8 mouse cellular contexts compared by ENCODE assay signal in the genomic region with DNA sequence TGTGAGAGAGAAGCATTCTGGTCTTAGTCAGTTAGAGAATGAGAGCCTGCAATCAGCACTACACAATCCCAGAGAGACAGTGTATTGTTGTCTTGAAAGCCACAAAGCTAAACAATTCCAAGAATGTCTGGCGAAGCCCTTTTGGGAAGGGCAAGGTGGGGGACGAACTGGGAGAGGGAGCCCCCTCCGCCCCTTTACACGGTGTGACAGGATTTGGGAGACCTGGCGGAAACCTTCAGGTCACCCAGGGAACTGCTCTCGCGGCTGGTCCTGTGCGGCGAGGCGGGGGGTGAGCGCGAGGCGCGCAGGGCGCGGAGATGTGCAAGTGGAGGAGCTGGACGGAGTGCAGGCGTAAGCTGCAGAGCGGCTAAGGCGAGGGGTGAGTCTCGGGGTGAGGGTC. TPM values are rescaled to one million over a fixed set of nuclear protein-coding genes. Genes with fewer than 3 reads are reported as not detected.
A peak's percentile ranks its signal among the peaks of the same experiment; 100 is the strongest.
DNase-seq lines count a peak whose midpoint lies in the region; ATAC-seq lines count a peak whose summit lies in the region.

No protein-coding gene starts in this region.

- peak overlapping the region; percentile 98 for H3K4me2 ChIP-seq in intestine, embryonic 14.5 days (ENCODE audit: low read length)
- H3K4me2 ChIP-seq in liver, embryonic 13.5 days, result peak overlapping the region; percentile 66
- H3K4me2 ChIP-seq in neural tube, embryonic 14.5 days (ENCODE audit: low read depth, low read length), result peak overlapping the region; percentile 98

- peak overlapping the region; percentile 43 for H3K4me3 ChIP-seq in intestine, embryonic 14.5 days (ENCODE audit: low read depth, low read length)
- peak overlapping the region; percentile 47 for H3K4me3 ChIP-seq in liver, embryonic 13.5 days (replicated peaks)
- H3K4me3 ChIP-seq in neural tube, embryonic 14.5 days (ENCODE audit: low read depth, low read length), result peak overlapping the region; percentile 79

- H3K27me3 ChIP-seq in intestine, embryonic 14.5 days (replicated peaks; ENCODE audit: control insufficient read depth, insufficient read depth, low read length), result peaks cover 12% of the 10 kb centered on the region; the same call in 1 of the 2 replicates
- H3K27me3 ChIP-seq in liver, embryonic 13.5 days, result peaks cover 30% of the 10 kb centered on the region
- H3K27me3 ChIP-seq in neural tube, embryonic 14.5 days (ENCODE audit: control insufficient read depth, insufficient read depth, low read length), result peaks cover 11% of the 10 kb centered on the region

- DNase-seq in cerebellum, postnatal 10 days, result peak; percentile 55
- no peak for DNase-seq in cerebellum, adult 11-12 months
- peak; percentile 26 to 42 for DNase-seq in adrenal gland, postnatal 36 days
- peak; percentile 70 for DNase-seq in forelimb bud, embryonic 11.5 days (ENCODE audit: low read depth, low spot score)
- DNase-seq in intestine, embryonic 14.5 days (ENCODE audit: low spot score), result peak; percentile 75
- no peak for DNase-seq in liver, embryonic 13.5 days
- no peak for DNase-seq in T-cell, adult 2 months (ENCODE audit: low spot score)

- ATAC-seq in intestine, embryonic 14.5 days (replicated peaks; ENCODE audit: low FRiP score, low TSS enrichment, low read depth), result peak; percentile 85
- no peak for ATAC-seq in liver, embryonic 13.5 days (ENCODE audit: low read depth)
- ATAC-seq in neural tube, embryonic 14.5 days (ENCODE audit: low read depth), result peak; percentile 91

- H3K4me1 ChIP-seq in intestine, embryonic 14.5 days (replicated peaks; ENCODE audit: control insufficient read depth, insufficient read depth, low read length), result no peaks in the 10 kb centered on the region
- H3K4me1 ChIP-seq in liver, embryonic 13.5 days (replicated peaks), result no peaks in the 10 kb centered on the region
- H3K4me1 ChIP-seq in neural tube, embryonic 14.5 days (ENCODE audit: control insufficient read depth, insufficient read depth, low read length), result no peaks in the 10 kb centered on the region

- H3K9ac ChIP-seq in intestine, embryonic 14.5 days (ENCODE audit: low read length), result peak overlapping the region; percentile 36
- no peak overlapping the region for H3K9ac ChIP-seq in liver, embryonic 13.5 days
- H3K9ac ChIP-seq in neural tube, embryonic 14.5 days (replicated peaks; ENCODE audit: low read depth, low read length), result peak overlapping the region; percentile 53

- WGBS in intestine, embryonic 14.5 days, result 0% methylated on average over 21 of the region's 21 CpGs
- WGBS in liver, embryonic 13.5 days (ENCODE audit: insufficient replicate concordance), result 4% methylated on average over 15 of the region's 21 CpGs
- under 1% methylated on average over 17 of the region's 21 CpGs for WGBS in neural tube, embryonic 14.5 days

- H3K36me3 ChIP-seq in intestine, embryonic 14.5 days (ENCODE audit: control insufficient read depth, insufficient read depth, low read length), result no peaks in the 10 kb centered on the region
- H3K36me3 ChIP-seq in liver, embryonic 13.5 days, result no peaks in the 10 kb centered on the region
- H3K36me3 ChIP-seq in neural tube, embryonic 14.5 days (ENCODE audit: control insufficient read depth, insufficient read depth, low read length), result no peaks in the 10 kb centered on the region

- H3K9me3 ChIP-seq in intestine, embryonic 14.5 days (ENCODE audit: control insufficient read depth, low read length), result no peaks in the 10 kb centered on the region
- no peaks in the 10 kb centered on the region for H3K9me3 ChIP-seq in liver, embryonic 13.5 days (replicated peaks)
- no peaks in the 10 kb centered on the region for H3K9me3 ChIP-seq in neural tube, embryonic 14.5 days (ENCODE audit: control insufficient read depth, low read length)

- no peak overlapping the region for H3K27ac ChIP-seq in intestine, embryonic 14.5 days (ENCODE audit: low read depth)
- no peak overlapping the region for H3K27ac ChIP-seq in liver, embryonic 13.5 days
- H3K27ac ChIP-seq in neural tube, embryonic 14.5 days (ENCODE audit: low read depth, low read length), result no peak overlapping the region

RNA-seq across cellular contexts. Expression of a gene that starts 53.9 kb away (rescaled TPM):
- total RNA-seq in adrenal gland, postnatal 36 days (2021), result 10 to 100 TPM; 21.7 to 41.1 TPM
- 1.2 TPM in 2 replicates for polyA plus RNA-seq in intestine, embryonic 14.5 days (2014; fragmentation: Nextera tagmentation; extraction: Ambion mirVana)
- polyA plus RNA-seq in liver, embryonic 13.5 days (2015; fragmentation: Nextera tagmentation; extraction: Ambion mirVana), result 0.19 and 0.22 TPM in 2 replicates
- 5.6 and 6.7 TPM in 2 replicates for polyA plus RNA-seq in neural tube, embryonic 14.5 days (2014; fragmentation: Nextera tagmentation; extraction: Ambion mirVana)

Comparison
In these comparisons a context has a peak if more than half of its experiments do, and no peak if none do; other contexts are left out.
1. DNase-seq: peak in cerebellum, postnatal 10 days (2 of 2), adrenal gland, postnatal 36 days (2 of 2), forelimb bud, embryonic 11.5 days (single experiment) and intestine, embryonic 14.5 days (single experiment); none in cerebellum, adult 11-12 months (single experiment), liver, embryonic 13.5 days (single experiment) and T-cell, adult 2 months (single experiment).
2. Peak in every context shown above with its lines, with median percentiles within 50 percentile points of each other: H3K4me2 ChIP-seq and H3K4me3 ChIP-seq.